Mouse (Mus musculus): ENCODE results near the gene Btbd10. TPM values are rescaled to one million over a fixed set of nuclear protein-coding genes. Genes with fewer than 3 reads are reported as not detected.
A peak's percentile ranks its signal among the peaks of the same experiment; 100 is the strongest.

Btbd10 gene
- polyA plus RNA-seq, 1 experiment from 2014 or later = 14.5 TPM

DNA sequence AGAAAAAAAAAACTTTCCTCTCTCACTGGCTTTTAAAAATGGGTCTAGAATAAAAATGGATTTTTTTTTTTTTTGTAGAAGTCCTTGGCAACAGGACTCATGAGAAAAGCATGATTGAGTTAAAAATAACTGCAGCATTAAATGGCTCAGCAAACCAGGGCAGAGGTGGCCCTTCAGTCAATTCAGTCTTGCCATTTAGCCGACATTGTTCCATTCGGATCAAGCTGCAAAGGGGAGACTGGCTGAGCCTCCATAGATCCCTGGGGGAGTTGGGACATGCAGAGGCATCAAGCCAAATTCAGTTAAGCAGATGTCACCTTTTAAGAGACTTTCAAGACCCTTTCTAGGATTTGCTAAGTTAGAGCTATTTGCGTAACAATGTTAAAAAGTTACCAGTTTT lies 59.1 kb downstream of the Btbd10 start:
- no peaks in the 10 kb centered on the region for H3K9me3 ChIP-seq (ENCODE audit: control insufficient read depth, low read length)
- no peak overlapping the region for H3K4me3 ChIP-seq (ENCODE audit: low read length)
- H3K36me3 ChIP-seq (ENCODE audit: control insufficient read depth, insufficient read depth, low read length) = no peaks in the 10 kb centered on the region
- H3K27ac ChIP-seq (ENCODE audit: low read length) = no peak overlapping the region
- H3K4me2 ChIP-seq (ENCODE audit: low read depth, low read length) = no peak overlapping the region
- no peaks in the 10 kb centered on the region for H3K27me3 ChIP-seq (replicated peaks; ENCODE audit: control insufficient read depth, insufficient read depth, low read length)
- no peaks in the 10 kb centered on the region for H3K4me1 ChIP-seq (ENCODE audit: control insufficient read depth, insufficient read depth, low read length)
- WGBS = 76% methylated on average over 3 of the region's 3 CpGs
- no peak overlapping the region for H3K9ac ChIP-seq (ENCODE audit: low read depth, low read length)
- ATAC-seq = no peak

DNA sequence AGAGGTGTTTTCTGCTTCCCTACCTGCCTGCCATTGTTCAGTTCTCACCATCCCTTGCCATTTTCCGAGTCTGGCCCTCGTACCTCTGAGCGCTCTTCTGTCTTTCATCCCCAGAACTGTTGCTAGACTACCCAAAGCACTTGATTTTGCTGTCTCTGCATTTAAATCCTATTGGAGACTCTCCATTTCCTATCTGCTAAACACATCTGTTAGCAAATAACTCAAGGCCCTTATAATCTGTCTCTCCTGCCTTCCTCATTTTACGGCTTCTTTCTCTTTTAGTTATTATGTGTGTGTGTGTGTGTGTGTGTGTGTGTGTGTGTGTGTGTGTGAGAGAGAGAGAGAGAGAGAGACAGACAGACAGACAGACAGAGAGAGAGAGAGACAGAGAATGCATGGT lies 71.4 kb downstream of the Btbd10 start:
- Histone ChIP-seq H3K9me3 (ENCODE audit: control insufficient read depth, low read length) (no peaks in the 10 kb centered on the region), H3K9ac (ENCODE audit: low read depth, low read length) (no peak overlapping the region), H3K4me1 (ENCODE audit: control insufficient read depth, insufficient read depth, low read length) (peaks cover 7% of the 10 kb centered on the region), H3K27me3 (replicated peaks; ENCODE audit: control insufficient read depth, insufficient read depth, low read length) (no peaks in the 10 kb centered on the region), H3K36me3 (ENCODE audit: control insufficient read depth, insufficient read depth, low read length) (no peaks in the 10 kb centered on the region), H3K4me2 (ENCODE audit: low read depth, low read length) (no peak overlapping the region), H3K4me3 (ENCODE audit: low read length) (no peak overlapping the region), H3K27ac (ENCODE audit: low read length) (no peak overlapping the region)
- 81% methylated on average over 4 of the region's 4 CpGs for WGBS
- ATAC-seq = no peak

DNA sequence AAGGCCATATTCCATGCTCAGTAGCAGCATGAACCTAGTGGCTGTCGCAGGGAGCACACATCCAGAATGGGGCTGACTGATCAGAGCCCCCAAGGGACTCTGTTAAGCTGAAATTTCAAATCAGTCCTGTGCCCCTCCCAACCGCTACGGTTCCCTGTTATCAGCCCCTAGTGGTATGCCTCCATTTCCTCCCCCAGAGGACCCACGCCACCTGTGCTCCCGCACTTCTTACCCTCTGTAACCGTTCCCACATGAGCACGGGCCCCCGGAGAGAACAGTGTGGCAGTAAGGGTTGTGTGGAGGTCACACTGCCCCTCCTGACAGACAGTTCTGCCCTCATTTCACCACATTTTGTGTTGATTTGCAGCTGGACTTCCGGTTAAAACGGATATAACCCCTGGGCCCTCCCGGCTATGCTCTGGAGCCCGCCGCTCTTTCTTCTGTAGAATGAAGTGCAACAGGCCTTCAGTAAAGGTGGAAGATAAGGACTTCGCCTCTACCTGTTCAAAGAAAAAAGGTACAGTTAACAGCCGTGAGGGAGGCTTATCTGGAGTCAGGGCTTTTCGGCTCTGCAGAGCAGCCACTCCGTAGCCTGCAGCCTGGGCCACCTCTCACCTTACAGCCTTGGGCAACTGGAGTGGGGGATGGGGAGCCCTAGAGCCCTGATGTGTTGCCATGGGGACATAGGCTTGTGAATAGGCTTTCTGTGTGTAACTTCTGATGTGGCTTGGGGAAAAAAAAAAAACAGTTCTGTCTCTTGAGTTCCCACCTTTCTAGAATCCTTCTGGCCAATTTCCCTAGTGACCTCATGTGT lies 73.9 kb downstream of the Btbd10 start:
- H3K27ac ChIP-seq (ENCODE audit: low read length) = no peak overlapping the region

DNA sequence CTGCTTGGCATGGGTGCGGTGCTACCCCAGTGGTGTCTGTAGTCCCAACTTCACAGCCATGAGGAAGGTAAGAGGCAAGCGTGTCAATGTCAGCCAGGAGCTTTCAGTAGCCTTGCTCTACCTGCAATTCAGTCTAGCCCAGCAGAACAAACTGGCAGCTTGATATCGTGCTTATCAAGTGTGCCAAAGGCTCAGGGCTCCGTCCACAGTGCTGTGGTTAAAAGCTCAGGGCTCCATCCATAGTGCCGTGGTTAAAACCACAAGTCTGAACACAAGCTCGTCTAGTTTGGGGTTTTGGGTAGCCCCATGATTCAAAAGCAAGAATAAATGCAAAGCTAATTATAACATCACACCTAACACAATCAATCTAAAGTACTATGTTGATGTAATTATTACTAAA lies 74.6 kb downstream of the Btbd10 start:
- H3K4me2 ChIP-seq (ENCODE audit: low read depth, low read length) = no peak overlapping the region
- peaks cover 7% of the 10 kb centered on the region for H3K4me1 ChIP-seq (ENCODE audit: control insufficient read depth, insufficient read depth, low read length)
- no peaks in the 10 kb centered on the region for H3K9me3 ChIP-seq (ENCODE audit: control insufficient read depth, low read length)
- ATAC-seq = no peak
- H3K4me3 ChIP-seq (ENCODE audit: low read length) = no peak overlapping the region
- H3K27ac ChIP-seq (ENCODE audit: low read length) = no peak overlapping the region
- no peaks in the 10 kb centered on the region for H3K36me3 ChIP-seq (ENCODE audit: control insufficient read depth, insufficient read depth, low read length)
- no peaks in the 10 kb centered on the region for H3K27me3 ChIP-seq (replicated peaks; ENCODE audit: control insufficient read depth, insufficient read depth, low read length)
- WGBS = 86% methylated on average over 6 of the region's 6 CpGs
- no peak overlapping the region for H3K9ac ChIP-seq (ENCODE audit: low read depth, low read length)

More for the DNA sequence above, 73.9 kb downstream of the Btbd10 start:
- H3K4me2 ChIP-seq (ENCODE audit: low read depth, low read length) = peak overlapping the region; percentile 12; the same call in 1 of the 2 replicates
- WGBS = 33% methylated on average over 17 of the region's 17 CpGs
- no peaks in the 10 kb centered on the region for H3K36me3 ChIP-seq (ENCODE audit: control insufficient read depth, insufficient read depth, low read length)
- no peaks in the 10 kb centered on the region for H3K9me3 ChIP-seq (ENCODE audit: control insufficient read depth, low read length)
- H3K4me1 ChIP-seq (ENCODE audit: control insufficient read depth, insufficient read depth, low read length) = peaks cover 7% of the 10 kb centered on the region
- no peak overlapping the region for H3K9ac ChIP-seq (ENCODE audit: low read depth, low read length)
- H3K27me3 ChIP-seq (replicated peaks; ENCODE audit: control insufficient read depth, insufficient read depth, low read length) = no peaks in the 10 kb centered on the region
- H3K4me3 ChIP-seq (ENCODE audit: low read length) = no peak overlapping the region
- ATAC-seq = peak; percentile 56

DNA sequence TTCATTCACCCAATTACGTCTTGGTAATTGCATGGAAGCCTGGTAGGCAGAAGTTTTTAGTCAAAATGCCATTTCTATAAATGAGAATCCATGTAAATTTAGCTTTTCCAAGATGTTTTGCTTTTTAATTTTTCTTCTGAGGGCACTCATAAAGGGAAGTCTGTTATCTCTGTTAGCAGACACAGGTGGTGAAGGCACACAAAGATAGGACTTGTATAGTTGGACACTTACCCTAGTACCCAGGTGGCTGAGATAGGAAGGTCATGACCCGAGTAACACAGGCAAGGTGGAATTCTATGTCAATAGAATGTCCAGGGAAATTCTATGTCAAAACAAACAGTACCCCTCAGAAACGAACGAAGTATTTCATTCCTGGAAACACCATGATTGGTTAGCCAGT lies 77.0 kb downstream of the Btbd10 start:
- 63% methylated on average over 4 of the region's 4 CpGs for WGBS
- ATAC-seq = no peak
- H3K4me2 ChIP-seq (ENCODE audit: low read depth, low read length) = no peak overlapping the region

DNA sequence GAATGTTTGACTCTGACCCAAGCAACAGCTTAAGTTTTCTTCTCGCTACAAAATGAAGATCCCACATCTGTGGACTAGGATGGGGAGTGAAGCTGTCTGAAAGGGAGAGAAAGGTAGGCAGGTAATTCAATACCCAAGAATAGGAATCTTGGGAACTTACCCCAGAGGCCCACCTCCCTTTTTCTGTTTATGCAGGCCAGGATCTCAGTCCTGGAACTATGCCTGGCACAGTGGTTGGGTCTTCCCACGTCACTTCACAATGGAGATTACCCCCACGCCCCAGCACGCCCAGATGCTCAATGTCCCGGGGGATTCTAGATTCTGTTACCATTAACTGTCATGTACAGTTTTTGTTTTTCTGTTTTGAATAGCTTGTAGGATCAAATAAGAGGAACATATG lies 77.5 kb downstream of the Btbd10 start:
- 80% methylated on average over 5 of the region's 5 CpGs for WGBS
- no peaks in the 10 kb centered on the region for H3K9me3 ChIP-seq (ENCODE audit: control insufficient read depth, low read length)
- no peak for ATAC-seq
- no peak overlapping the region for H3K27ac ChIP-seq (ENCODE audit: low read length)
- H3K36me3 ChIP-seq (ENCODE audit: control insufficient read depth, insufficient read depth, low read length) = no peaks in the 10 kb centered on the region
- peaks cover 7% of the 10 kb centered on the region for H3K4me1 ChIP-seq (ENCODE audit: control insufficient read depth, insufficient read depth, low read length)
- H3K4me2 ChIP-seq (ENCODE audit: low read depth, low read length) = no peak overlapping the region
- no peak overlapping the region for H3K4me3 ChIP-seq (ENCODE audit: low read length)
- H3K27me3 ChIP-seq (replicated peaks; ENCODE audit: control insufficient read depth, insufficient read depth, low read length) = no peaks in the 10 kb centered on the region
- no peak overlapping the region for H3K9ac ChIP-seq (ENCODE audit: low read depth, low read length)

More for the DNA sequence above, 77.0 kb downstream of the Btbd10 start:
- H3K4me3 ChIP-seq (ENCODE audit: low read length) = no peak overlapping the region
- H3K27me3 ChIP-seq (replicated peaks; ENCODE audit: control insufficient read depth, insufficient read depth, low read length) = no peaks in the 10 kb centered on the region
- no peaks in the 10 kb centered on the region for H3K36me3 ChIP-seq (ENCODE audit: control insufficient read depth, insufficient read depth, low read length)
- no peak overlapping the region for H3K9ac ChIP-seq (ENCODE audit: low read depth, low read length)
- peaks cover 7% of the 10 kb centered on the region for H3K4me1 ChIP-seq (ENCODE audit: control insufficient read depth, insufficient read depth, low read length)
- H3K27ac ChIP-seq (ENCODE audit: low read length) = no peak overlapping the region
- H3K9me3 ChIP-seq (ENCODE audit: control insufficient read depth, low read length) = no peaks in the 10 kb centered on the region

DNA sequence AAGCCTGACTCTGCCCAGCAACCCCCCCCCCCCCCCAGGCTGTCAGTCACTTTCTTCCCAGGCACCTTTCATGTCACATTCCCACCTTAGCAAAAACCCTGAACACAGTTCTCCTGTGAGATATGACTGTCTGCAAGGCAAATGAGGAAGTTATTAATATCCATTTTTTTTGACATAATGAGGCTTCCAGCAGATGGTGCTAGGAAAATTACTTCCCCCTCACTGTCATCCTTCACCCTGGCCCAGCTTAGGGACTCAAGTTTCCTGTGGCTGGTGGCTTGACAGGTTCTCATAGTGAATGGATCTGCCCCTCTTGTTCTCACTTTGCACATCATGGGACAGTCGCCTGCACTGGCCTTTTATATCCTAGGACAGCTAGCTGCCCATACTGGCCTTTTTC lies 80.0 kb downstream of the Btbd10 start:
- no peak overlapping the region for H3K4me3 ChIP-seq (ENCODE audit: low read length)
- ATAC-seq = no peak
- H3K4me1 ChIP-seq (ENCODE audit: control insufficient read depth, insufficient read depth, low read length) = no peaks in the 10 kb centered on the region
- H3K36me3 ChIP-seq (ENCODE audit: control insufficient read depth, insufficient read depth, low read length) = no peaks in the 10 kb centered on the region
- H3K9ac ChIP-seq (ENCODE audit: low read depth, low read length) = no peak overlapping the region
- no peak overlapping the region for H3K4me2 ChIP-seq (ENCODE audit: low read depth, low read length)
- no peak overlapping the region for H3K27ac ChIP-seq (ENCODE audit: low read length)
- H3K27me3 ChIP-seq (replicated peaks; ENCODE audit: control insufficient read depth, insufficient read depth, low read length) = no peaks in the 10 kb centered on the region
- no peaks in the 10 kb centered on the region for H3K9me3 ChIP-seq (ENCODE audit: control insufficient read depth, low read length)
- WGBS = 75% methylated on average over 1 of the region's 1 CpGs

DNA sequence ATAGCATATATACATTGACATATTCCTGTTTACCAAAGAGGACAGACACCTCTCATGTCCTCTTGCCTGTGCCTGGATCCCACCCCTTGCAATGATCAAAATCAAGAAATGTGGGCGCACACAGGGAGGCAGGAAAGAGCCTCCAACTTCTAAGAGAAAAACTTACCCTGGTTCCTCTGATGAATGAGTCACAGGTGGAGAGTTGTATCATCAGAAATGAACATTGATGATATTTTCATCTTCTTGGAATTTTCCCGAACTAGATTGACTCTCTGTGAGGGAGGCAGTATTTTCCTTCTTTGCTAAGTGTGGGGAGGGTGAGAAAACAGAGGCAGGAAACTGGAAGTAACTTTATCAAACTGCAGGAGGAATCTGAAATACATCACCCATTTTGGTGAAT lies 83.8 kb downstream of the Btbd10 start:
- Histone ChIP-seq H3K36me3 (ENCODE audit: control insufficient read depth, insufficient read depth, low read length) (no peaks in the 10 kb centered on the region), H3K9me3 (ENCODE audit: control insufficient read depth, low read length) (no peaks in the 10 kb centered on the region), H3K27me3 (replicated peaks; ENCODE audit: control insufficient read depth, insufficient read depth, low read length) (no peaks in the 10 kb centered on the region), H3K4me3 (ENCODE audit: low read length) (no peak overlapping the region), H3K27ac (ENCODE audit: low read length) (no peak overlapping the region), H3K9ac (ENCODE audit: low read depth, low read length) (no peak overlapping the region), H3K4me2 (ENCODE audit: low read depth, low read length) (no peak overlapping the region), H3K4me1 (ENCODE audit: control insufficient read depth, insufficient read depth, low read length) (no peaks in the 10 kb centered on the region)
- 87% methylated on average over 2 of the region's 2 CpGs for whole genome bisulfite sequencing
- ATAC-seq = no peak

DNA sequence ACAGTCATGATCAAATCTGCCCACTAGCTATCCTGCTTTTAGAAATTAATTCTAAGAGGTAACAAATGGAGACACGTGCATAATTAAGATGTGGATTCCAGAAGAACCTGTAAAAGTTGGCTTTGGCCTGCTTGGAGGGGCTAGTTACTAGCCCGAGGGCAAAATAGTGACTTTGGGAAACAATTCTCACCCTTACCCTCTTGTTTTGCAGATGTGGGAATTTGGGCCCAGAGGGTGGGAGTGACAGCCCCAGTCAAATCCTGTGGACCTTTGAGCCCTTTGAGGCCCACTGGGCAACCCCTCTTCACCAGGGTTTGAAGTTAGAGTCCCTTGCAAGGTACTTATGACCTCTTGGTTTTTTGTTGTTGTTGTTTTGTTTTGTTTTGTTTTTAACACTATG lies 89.9 kb downstream of the Btbd10 start:
- Histone ChIP-seq H3K27ac (ENCODE audit: low read length) (no peak overlapping the region), H3K27me3 (replicated peaks; ENCODE audit: control insufficient read depth, insufficient read depth, low read length) (no peaks in the 10 kb centered on the region), H3K4me2 (ENCODE audit: low read depth, low read length) (no peak overlapping the region), H3K9ac (ENCODE audit: low read depth, low read length) (no peak overlapping the region), H3K4me3 (ENCODE audit: low read length) (no peak overlapping the region), H3K4me1 (ENCODE audit: control insufficient read depth, insufficient read depth, low read length) (no peaks in the 10 kb centered on the region), H3K36me3 (ENCODE audit: control insufficient read depth, insufficient read depth, low read length) (no peaks in the 10 kb centered on the region), H3K9me3 (ENCODE audit: control insufficient read depth, low read length) (no peaks in the 10 kb centered on the region)
- no peak for ATAC-seq
- 72% methylated on average over 2 of the region's 2 CpGs for WGBS

DNA sequence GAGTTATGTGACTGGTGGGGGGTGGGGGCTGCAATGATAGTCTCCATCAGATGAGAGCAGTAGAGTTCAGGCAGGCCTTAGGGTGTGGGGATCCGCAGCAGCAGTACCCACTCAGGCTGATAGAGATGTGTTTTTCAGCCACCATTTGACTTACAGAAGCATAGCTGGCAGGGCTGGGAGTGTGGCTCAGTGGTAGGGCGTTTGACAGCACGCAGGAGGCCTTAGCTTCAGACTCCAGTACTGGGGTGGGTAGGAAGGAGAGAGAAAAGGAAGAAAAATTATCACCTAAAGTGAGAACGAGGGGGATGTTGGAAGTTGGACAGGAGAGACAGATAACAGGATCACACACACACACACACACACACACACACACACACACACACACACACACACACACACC lies 90.7 kb downstream of the Btbd10 start:
- no peak for ATAC-seq
- Histone ChIP-seq H3K4me3 (ENCODE audit: low read length) (no peak overlapping the region), H3K4me1 (ENCODE audit: control insufficient read depth, insufficient read depth, low read length) (no peaks in the 10 kb centered on the region), H3K36me3 (ENCODE audit: control insufficient read depth, insufficient read depth, low read length) (no peaks in the 10 kb centered on the region), H3K27ac (ENCODE audit: low read length) (no peak overlapping the region), H3K27me3 (replicated peaks; ENCODE audit: control insufficient read depth, insufficient read depth, low read length) (no peaks in the 10 kb centered on the region), H3K9ac (ENCODE audit: low read depth, low read length) (no peak overlapping the region), H3K9me3 (ENCODE audit: control insufficient read depth, low read length) (no peaks in the 10 kb centered on the region), H3K4me2 (ENCODE audit: low read depth, low read length) (no peak overlapping the region)
- 73% methylated on average over 4 of the region's 4 CpGs for WGBS
